Mouse (Mus musculus) A20 (cell line): ENCODE data around the gene Adam22.
"Not testable (repeated sequence)": the region's sequence is repeated elsewhere in the genome, so short reads cannot be mapped to it uniquely, and the experiment has no call there.

Experiments
- DNase-seq: peaks from one replicate; pipeline ENCODE4 v3.0.0-alpha.2; 2011; ENCODE audit warnings: low read depth, low spot score

Gene Adam22

DNA sequence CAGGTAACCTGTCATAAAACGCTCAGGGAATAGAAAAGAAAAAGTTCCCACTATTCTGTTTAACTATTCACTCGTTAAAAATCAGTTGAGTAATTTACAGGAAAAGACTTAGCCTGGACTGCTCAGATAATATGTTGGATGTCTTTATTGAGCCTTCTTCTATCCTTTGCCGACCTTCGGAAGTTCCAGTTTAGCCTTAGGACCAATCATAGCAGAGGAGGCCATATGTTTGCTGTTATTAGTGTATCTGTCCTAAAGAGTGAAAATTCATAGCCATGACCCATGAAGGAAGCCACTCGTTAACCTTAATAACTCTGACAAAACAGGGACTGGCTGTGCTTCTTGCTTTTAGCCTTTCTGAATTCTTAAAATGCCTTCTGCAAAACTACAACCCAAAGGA is 41.3 kb downstream of the Adam22 start:
- no peak for DNase-seq

DNA sequence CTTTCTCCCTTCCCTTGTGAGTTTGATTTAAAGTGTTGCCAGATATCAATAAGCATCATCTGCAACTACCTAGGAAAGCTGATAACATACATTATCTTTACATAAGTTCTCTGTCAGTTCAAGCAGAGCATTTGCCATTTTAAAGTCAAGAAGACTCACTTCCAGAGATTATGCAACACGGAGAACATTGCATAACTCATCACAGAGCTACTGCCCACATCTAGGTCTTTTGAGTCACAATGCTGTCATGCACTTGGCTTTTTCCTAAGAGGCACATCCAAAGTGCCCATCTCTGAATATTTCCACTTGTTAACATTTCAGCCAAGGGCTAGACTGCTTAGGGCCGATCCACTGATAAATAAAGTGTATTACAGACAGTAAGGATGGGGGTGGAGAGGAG is 55.6 kb downstream of the Adam22 start:
- DNase-seq = no peak

DNA sequence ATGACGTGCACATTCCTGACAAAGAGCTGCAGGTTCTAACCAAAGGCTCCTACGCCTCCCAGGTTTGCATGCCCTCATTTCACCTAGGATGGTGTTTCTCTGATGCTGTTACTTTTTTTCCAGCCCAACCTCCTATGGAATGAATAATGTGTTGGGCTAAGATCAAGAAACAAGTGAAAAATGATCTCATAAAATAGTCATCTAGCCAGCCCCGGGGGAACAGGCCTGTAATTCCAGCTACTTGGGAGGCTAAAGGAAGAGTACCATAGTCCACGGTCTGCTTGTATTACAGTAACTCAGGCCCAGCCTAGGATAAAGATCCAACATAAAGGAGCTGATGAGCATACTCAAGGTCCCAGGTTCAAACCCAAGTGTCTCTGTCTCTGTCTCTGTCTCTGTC is 57.1 kb downstream of the Adam22 start:
- no peak for DNase-seq

DNA sequence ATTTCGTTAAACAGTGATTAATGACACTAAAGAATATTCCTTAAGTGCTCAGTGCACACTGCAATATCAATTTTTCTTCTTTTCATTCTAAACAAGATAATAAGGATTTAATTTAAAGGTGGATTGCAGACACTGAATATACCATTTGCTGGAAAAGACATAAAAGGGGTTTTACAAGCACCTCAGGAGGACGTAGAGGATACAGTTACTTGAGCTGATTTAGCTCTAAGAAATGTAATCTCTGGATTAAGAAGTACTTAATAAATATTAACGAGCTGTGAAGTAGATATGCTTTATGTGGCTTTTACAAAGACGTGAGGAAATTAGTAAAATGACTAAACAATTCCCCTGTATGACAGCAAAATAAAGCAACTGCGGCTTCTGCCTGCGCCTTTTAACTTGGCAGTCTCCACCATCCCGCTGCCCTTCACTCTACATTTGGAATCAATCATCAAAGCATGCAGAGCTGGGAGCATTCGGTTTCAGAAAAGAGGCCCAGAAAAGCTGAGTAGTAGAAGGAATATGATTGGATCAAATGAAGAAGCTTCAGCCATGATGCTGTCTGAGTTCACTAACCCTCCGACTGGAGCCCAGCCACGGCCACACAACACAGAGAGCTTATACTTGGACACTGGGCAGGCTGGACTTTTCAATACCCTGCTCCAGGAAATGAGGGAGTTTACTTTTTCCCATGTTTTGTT is 70.1 kb downstream of the Adam22 start:
- no peak for DNase-seq

DNA sequence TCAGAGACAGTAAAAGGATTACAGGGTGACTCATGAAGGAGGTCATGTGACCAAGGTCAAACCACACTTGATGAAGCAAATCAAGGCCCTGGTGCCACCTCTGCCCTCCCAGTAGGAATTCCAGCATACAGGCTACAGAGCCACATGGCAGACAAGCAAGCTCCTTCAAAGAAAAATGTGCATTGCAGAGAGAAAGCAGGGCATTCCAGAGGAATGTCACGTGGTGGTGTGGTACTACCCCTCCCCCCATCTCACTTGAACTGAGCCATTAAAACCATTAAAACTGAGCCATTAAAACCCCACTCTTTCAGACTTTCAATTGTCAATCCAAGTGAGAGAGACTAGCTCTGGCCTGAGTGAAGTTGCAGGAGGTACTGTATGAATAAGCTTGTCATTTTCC is 74.7 kb downstream of the Adam22 start:
- no peak for DNase-seq

DNA sequence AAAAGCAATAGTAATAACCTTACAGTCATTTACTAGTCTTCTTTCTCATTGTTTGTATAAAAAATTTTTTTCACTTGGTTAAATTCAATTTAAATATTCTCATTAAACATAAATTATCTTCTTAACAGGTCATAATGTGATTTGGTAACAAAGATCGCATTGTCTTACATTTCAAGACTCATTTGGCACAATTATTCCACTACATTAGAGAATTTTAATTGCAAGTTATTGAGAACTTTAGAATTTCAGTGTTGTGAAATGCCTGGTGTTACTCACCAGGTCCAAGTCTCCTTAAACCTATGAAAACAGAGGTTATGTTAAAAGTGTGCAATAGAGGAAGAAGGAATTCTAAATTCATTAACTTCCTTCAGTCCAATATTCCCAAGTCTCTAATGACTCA is 76.5 kb downstream of the Adam22 start:
- no peak for DNase-seq

DNA sequence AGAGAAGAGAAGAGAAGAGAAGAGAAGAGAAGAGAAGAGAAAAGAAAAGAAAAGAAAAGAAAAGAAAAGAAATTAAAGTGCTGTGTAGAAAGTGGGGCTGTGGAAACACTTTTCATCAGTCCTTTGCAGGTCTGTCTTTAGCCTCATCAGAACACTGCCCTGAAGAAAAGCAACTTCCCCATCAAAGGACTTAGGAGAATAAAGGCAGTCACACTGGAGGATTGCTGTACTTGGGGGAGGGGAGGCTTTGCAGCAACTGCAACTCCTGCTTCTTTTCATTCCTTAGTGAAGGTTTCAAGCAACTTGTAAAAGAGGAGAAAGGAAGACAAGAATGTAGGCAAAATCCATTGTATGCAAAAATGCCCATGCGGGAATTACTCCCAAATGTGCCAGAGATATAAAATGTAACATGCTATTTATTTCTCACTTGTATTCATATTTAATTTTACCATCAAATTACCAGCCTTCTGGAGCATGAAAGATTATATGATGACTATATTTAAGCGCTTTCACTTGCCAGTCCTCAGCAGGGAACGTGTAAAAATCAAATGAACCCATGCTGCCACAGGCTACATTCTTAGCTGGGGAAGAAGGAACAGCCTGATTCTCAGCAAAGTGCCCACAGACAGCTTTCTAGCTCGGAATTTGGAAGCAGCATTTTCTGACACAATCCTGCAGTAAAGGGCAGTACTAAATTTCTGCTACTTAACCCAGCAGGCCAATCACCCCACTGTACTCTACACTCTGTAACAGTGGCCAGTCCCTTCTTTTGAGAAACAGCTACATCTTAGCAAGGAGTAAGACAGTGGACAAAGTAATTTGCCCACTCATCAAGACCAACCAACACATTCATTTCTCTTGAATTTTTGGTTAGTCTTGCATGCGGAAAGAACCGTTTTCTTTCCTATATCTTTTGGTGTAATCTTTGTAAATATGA is 78.0 kb downstream of the Adam22 start:
- DNase-seq = no peak

DNA sequence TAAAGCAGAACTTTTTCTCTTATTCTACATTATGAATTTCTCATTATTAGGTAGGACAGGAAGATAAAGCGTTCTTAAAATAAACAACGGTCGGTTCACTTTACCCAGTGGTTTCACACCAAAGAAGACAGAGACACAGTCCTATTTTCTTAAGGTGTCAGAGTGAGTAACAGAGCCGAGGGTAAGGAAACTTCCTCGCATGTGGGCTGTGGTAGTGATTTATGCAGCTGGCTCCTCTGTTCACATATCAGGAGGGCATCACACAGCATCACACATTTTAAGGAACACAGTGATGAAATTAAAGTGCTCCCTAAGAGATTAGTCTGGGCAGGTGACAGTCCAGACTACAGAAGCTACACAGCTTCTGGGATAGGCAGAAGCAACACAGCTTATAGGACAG is 83.8 kb downstream of the Adam22 start:
- no peak for DNase-seq

DNA sequence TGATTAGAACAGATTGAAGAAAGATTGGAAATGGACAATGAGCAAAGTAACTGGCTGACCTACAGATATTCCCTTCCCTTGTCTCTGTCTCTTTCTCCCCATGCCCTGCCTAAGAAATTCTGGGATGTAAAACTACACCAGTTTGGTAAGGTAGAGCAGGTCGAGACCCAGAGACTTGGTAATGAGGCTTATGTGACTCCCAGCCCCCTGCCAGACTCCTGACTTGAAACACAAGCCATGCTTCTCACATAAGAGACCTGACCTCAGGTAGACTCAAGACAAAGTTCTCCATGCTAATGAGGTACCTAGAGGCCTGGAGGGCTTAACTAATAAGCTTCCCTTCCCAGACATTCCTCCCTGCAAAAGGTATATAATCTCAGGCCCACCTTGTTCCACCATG is 91.8 kb downstream of the Adam22 start:
- no peak for DNase-seq

DNA sequence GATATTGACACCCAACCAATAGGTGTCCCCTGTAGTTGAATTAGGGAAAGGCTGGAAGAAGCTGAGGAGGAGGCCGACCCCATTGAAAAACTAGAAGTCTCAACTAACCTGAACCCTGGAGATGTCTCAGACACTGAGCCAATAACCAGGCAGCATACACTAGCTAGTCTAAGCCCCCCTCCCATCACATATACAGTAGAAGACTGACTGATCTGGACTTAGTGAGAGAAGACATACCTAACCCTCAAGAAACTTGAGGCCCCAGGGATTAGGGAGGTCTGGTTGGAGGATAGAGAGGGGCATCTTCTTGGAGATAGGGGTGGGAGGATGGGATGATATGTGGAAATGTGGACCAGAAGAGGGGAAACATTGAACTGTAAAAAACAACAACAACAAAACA is 110.6 kb downstream of the Adam22 start:
- DNase-seq = no peak

DNA sequence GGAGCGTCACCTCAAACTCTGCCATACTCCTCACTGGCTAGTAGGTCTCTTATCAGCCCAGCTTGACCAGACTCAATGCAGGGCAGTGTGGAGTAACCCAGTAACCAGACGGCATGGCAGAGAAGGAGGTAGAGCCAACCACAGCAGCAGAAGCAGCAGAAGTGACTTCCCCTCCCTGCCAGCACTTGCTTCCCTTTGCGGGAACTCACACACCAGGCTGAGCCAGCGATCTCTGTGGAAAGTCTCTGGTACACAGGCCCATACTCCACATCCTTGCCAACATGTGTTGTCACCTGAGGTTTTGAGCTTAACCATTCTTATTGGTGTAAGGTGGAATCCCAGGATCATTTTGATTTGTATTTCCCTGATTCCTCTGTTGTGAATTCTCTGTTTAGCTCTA is 111.5 kb downstream of the Adam22 start:
- DNase-seq = no peak

DNA sequence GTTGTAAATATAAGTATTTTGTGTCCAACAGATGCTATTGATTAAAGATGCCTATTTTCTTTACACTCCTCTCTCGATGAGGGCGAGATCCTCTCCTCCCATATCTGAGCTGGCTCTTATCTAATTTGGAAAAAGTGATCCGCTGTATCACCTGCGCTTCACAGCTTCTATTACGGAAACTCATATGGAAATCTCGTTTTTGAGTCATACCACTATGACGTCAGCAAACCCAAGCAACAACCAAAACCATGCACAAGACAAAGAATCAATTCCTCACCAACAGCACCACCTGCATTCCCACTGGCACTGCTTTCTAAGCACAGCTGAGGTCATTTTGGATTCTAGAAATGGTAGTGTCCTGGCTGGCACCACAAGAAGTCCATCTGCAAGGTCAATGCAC is 123.3 kb downstream of the Adam22 start:
- DNase-seq = no peak

DNA sequence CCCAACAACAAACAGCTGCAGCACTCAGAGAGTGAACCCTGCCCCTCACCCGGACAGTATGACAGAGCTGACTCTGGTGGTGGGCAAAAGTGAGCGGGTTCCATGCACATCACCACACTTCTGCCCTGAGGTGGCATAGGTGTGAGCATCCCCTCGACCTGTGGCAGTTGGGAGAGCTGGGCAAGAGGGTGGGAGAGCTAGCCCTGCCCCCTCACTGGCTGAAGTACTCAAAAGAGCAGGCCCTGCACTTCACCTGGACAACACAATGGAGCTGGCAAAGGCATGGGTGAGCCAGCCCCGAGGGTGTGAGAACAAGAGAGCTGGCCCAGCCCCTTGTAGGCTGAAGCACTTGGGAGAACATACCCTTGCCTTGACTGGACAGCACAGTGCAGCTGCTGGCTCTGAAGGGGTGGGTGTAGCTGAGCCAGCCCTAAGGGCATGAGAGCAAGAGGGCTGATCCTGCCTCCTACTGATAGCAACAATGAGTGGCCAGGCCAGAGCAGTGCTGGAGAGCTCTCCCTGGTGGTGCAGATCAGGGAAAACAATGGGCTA is 124.8 kb downstream of the Adam22 start:
- no peak for DNase-seq

DNA sequence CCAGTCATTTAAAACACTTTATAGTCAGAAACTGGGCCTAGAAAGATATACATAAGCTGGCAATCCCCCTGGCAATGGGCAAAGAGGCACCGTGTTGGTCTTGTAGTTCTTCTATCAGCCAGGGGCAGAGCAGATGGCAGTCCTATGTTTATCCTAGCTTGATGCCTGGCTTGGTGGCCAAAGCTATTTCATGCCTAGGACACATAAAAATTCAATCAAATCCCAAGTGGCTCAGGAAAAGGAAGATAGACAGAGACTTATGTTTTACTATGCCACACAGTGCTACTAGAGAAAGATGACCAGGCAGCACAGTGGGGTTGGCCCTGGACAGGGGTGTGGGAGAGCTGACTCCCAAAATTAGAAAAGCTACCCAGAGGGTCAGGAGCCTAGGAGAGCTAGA is 125.3 kb downstream of the Adam22 start:
- DNase-seq = no peak

DNA sequence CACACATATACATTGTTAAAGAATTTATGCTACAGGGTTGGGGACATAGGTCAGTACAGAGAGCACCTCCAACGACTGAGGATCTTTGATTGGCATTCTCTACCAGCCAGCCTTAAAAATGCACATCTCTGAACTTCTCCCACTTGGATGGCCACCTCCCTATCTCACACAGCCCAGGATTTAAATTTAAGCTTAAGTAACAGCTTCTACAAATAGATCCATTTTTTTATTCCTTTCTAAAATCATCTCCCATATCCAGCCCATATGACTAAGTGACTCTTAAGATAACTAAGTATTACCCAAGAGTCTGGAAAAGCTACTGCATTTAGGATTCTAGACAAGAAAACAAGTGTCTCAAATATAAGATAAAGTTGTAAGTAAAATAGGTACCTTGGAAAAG is 140.9 kb downstream of the Adam22 start:
- DNase-seq = no peak

DNA sequence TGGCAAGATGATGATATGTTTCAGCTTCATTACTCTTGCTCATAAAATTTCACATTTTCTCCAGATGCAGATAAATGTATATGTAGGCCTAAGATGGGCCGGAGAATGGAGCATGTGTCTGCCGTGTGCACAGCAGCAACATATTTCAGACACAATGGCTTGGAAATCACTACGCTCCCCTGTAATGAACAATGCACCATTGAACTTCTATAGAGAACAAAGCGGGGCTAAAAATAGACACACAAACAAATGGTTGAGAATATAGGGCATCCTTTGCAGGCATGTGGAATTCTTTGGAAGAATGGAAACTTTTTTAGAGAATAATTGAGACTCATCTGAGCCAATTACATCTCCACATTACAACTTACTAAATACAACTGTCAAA is 143.6 kb downstream of the Adam22 start:
- no peak for DNase-seq

DNA sequence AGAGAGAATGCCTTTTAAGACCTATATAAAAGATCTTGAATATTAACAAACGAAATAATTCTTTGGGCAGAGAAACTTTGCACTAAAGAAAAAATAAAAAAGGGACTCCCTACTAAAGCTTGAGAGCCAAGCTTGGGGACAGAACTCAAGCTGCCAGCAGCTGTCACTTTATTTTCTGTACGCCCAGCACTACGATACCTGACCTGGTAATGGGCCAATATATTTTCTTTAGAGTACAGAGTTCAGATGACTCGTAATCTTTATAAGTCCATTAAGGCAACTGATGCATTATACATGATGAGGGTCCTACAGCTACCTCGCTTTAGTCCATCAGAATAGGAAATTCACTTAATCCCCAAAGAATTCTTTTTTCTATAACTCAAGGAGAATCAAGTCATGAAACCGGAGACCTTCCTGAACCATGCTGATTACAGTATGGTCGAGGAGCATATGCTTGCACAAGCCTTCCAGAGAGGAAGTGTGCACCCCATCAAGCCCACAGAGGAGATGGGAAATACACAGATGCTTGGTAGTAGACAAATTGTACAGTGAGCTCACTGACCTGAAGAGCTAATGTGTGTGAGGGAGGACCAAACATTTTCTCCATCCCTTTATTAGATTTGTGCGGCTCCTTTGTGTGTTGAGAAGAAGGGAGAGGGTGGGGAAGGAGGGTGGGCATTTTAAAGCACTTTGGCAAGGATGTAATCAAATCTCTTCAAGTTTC is 144.2 kb downstream of the Adam22 start:
- DNase-seq = no peak

DNA sequence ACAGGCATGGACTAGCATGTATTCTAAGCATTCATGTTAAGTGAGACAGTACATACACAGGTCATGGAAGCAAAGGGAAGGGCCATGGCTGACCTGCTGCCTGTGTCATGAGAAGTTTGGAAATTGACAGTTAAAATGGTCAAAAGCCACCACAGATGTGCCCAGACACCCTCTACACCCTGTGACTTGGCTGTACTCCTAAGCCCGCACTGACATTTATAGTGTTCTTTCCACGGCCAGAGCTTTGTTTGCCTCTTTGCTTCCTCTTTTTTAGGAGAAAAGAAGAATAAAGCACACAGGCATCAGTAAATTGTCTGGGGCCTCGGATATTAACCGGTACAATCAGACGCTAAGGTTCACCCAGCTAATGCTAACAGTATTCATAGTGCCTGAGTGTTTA is 146.3 kb downstream of the Adam22 start:
- DNase-seq = no peak

DNA sequence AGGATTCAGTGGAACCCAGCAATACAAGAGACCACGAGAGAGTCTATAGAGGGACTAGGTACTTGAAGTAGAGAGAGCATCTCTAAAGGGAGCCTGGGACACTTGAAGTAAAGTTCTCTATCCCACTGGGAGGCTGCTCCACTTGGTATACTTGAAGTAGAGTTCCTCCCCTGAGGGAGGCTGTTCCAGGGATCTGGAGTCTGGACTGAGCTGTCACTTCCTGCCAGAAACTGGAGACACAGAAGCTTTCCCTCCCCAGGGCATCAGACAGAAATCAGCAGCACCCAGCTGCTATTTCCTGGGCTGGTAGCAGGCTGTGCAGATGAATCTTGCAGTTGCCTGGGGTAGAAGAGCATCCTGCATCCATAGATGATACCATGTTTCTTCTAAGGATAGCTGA is 152.1 kb downstream of the Adam22 start:
- no peak for DNase-seq

DNA sequence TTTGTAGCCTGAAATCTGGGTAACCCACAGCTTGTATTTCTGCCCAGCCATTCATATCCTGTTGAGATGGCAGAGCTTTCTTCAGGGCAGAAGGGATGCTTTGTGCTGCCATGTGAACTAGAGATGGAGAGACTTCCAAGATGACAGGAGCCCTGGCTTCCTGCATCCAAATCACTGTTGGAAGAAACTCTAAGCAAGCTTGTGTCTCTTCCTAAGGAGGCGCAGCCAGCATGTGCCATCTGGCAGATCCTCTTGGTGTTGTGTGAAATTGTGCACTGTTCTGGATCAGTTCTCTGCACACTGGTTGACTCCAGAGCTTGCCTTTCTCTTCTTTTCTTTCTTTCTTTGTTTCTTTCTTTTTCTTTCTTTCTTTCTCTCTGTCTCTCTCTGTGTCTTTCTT is 183.0 kb downstream of the Adam22 start:
- DNase-seq = not testable (repeated sequence)

DNA sequence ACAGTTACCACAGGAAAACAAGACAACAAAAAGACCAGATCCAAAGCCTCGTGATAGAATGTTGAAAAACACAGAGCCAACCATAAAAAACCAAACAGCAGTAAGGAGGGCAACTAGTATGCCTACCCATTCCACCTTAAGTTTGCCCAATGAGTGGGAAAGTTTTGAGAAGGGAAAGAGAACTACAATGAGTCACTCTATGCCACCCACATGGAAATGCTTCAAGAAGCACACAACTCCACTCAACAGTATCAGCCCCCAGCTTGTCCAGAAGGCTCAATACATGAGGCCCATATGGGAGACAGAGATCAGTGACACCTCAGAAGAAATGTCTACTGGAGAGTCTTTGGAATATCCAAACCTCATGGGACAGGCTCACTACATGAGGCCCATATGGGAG is 187.3 kb downstream of the Adam22 start:
- DNase-seq = no peak

DNA sequence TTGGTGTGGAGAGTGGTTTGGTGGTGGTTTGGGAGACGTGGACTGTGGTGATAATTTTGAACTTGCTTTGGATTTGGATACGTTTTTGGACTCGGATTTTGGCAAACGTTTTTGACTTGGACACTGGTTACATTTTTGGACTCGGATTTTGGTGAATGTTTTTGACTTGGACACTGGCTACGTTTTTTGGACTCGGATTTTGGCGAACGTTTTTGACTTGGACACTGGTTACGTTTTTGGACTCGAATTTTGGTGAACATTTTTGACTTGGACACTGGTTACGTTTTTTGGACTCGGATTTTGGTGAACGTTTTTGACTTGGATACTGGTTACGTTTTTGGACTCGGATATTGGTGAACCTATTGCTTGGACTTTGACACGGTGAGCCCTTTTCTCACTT is 189.8 kb downstream of the Adam22 start:
- no peak for DNase-seq
